Mouse (Mus musculus) heart, embryonic 15.5 days (tissue): ENCODE measurements around the gene Asgr2. TPM values are rescaled to one million over a fixed set of nuclear protein-coding genes. Genes with fewer than 3 reads are reported as not detected.

Experiments used
- ATAC-seq: fragments of 200-750 bp; cut with Nextera tagmentation; replicated peaks from 2 replicates; pipeline ENCODE4 v1.8.0; 2017; ENCODE audit warnings: low read depth, moderate TSS enrichment; ENCODE audit not compliant: insufficient number of reproducible peaks, insufficient read depth, low FRiP score
- H3K27ac ChIP-seq: fragments of 300-500 bp; sonication (generic); 2 replicates; pipeline ENCODE4 v1.5.1; 2015; ENCODE audit warnings: mild to moderate bottlenecking, inconsistent platforms
- H3K27me3 ChIP-seq: fragments of 300-500 bp; sonication (generic); 2 replicates; pipeline ENCODE4 v1.6.1; 2015; ENCODE audit warnings: inconsistent platforms
- H3K36me3 ChIP-seq: fragments of 300-500 bp; sonication (generic); 2 replicates; pipeline ENCODE4 v1.6.1; 2015; ENCODE audit warnings: mild to moderate bottlenecking, inconsistent platforms
- H3K4me1 ChIP-seq: fragments of 300-500 bp; sonication (generic); replicated peaks from 2 replicates; pipeline ENCODE4 v1.6.1; 2015; ENCODE audit warnings: inconsistent platforms
- H3K4me2 ChIP-seq: fragments of 300-500 bp; sonication (generic); 2 replicates; pipeline ENCODE4 v1.6.1; 2015; ENCODE audit warnings: inconsistent platforms, mild to moderate bottlenecking, moderate library complexity
- H3K4me3 ChIP-seq: fragments of 300-500 bp; sonication (generic); 2 replicates; pipeline ENCODE4 v1.5.1; 2015; ENCODE audit warnings: mild to moderate bottlenecking, inconsistent platforms
- H3K9ac ChIP-seq: fragments of 300-500 bp; sonication (generic); 2 replicates; pipeline ENCODE4 v1.6.1; 2015; ENCODE audit warnings: mild to moderate bottlenecking, inconsistent platforms
- H3K9me3 ChIP-seq: fragments of 300-500 bp; sonication (generic); replicated peaks from 2 replicates; pipeline ENCODE4 v1.6.1; 2016; ENCODE audit warnings: inconsistent platforms
- WGBS: fragments of 180-500 bp; shearing (Covaris S2); methylation state at CpG from one replicate; pipeline ENCODE4 v1.1.7; 2015; ENCODE audit warnings: mixed read lengths; 5-methylcytosine and 5-hydroxymethylcytosine counted together
- polyA plus RNA-seq: library from polyadenylated mRNA; unstranded; fragments of >200 nt; fragmentation: Nextera tagmentation; extraction: Ambion mirVana; gene quantifications from 2 replicates; pipeline ENCODE4 v1.2.1, GENCODE M21; 2015

Asgr2 gene
- polyA plus RNA-seq, 1 experiment from 2014 or later = not detected

DNA sequence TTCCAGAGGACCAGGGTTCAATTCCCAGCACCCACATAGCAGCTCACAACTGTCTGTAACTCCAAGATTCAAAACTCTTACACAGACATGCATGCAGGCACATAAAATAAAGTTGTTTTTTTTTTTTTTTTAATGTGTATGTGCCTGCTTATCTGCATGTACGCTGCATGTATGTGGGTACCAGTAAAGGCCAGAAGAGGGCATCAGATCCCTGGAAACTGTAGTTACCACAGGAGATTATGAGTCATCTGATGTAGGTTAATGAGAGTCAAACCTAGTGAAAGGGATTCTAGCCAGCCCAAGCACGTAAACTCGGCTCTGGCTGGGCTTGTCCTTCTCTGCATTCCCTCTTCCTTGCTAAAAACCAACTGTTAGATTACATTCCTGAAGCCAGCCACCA, 58.6 kb downstream of the Asgr2 start:
- 56% methylated on average over 3 of the region's 3 CpGs for WGBS
- no peak overlapping the region for H3K27ac ChIP-seq
- no peaks in the 10 kb centered on the region for H3K4me1 ChIP-seq
- no peak overlapping the region for H3K9ac ChIP-seq
- no peaks in the 10 kb centered on the region for H3K27me3 ChIP-seq
- H3K36me3 ChIP-seq = no peaks in the 10 kb centered on the region
- ATAC-seq = no peak
- H3K9me3 ChIP-seq = no peaks in the 10 kb centered on the region
- H3K4me2 ChIP-seq = no peak overlapping the region
- no peak overlapping the region for H3K4me3 ChIP-seq

Other genes with a start within 250 kb of the Asgr2 start
- 68.5 and 81.4 TPM in 2 replicates for gene Plscr3, start 246.3 kb upstream of the Asgr2 start, polyA plus RNA-seq
- 0.31 and 0.80 TPM in 2 replicates for gene Tnk1, start 233.9 kb upstream of the Asgr2 start, polyA plus RNA-seq
- gene Tmem95, start 214.6 kb upstream of the Asgr2 start, polyA plus RNA-seq = not detected in 2 replicates
- 3.3 and 5.7 TPM in 2 replicates for gene Kctd11, start 211.2 kb upstream of the Asgr2 start, polyA plus RNA-seq
- 4.5 and 14.8 TPM in 2 replicates for gene Acap1, start 197.1 kb upstream of the Asgr2 start, polyA plus RNA-seq
- gene 2810408A11Rik, start 191.7 kb upstream of the Asgr2 start, polyA plus RNA-seq = 3.7 and 5.8 TPM in 2 replicates
- 5.2 and 7.0 TPM in 2 replicates for gene Neurl4, start 191.6 kb upstream of the Asgr2 start, polyA plus RNA-seq
- 44.8 and 54.9 TPM in 2 replicates for gene Gps2, start 178.8 kb upstream of the Asgr2 start, polyA plus RNA-seq
- gene Eif5a, start 170.7 kb upstream of the Asgr2 start, polyA plus RNA-seq = 975 and 1,130 TPM in 2 replicates
- gene Ybx2, start 156.8 kb upstream of the Asgr2 start, polyA plus RNA-seq = 5.5 and 5.7 TPM in 2 replicates
- 42.0 and 42.6 TPM in 2 replicates for gene Slc2a4, start 144.5 kb upstream of the Asgr2 start, polyA plus RNA-seq
- 3.8 and 13.9 TPM in 2 replicates for gene Cldn7, start 127.9 kb upstream of the Asgr2 start, polyA plus RNA-seq
- gene Ctdnep1, start 111.5 kb upstream of the Asgr2 start, polyA plus RNA-seq = 19.9 and 21.6 TPM in 2 replicates
- 97.8 and 99.6 TPM in 2 replicates for gene Elp5, start 110.1 kb upstream of the Asgr2 start, polyA plus RNA-seq
- gene Gabarap, start 101.5 kb upstream of the Asgr2 start, polyA plus RNA-seq = 402 and 455 TPM in 2 replicates
- 38.4 and 42.4 TPM in 2 replicates for gene Phf23, start 96.9 kb upstream of the Asgr2 start, polyA plus RNA-seq
- gene Dvl2, start 92.0 kb upstream of the Asgr2 start, polyA plus RNA-seq = 17.4 and 24.8 TPM in 2 replicates
- 200 and 235 TPM in 2 replicates for gene Acadvl, start 77.2 kb upstream of the Asgr2 start, polyA plus RNA-seq
- gene Dlg4, start 75.7 kb upstream of the Asgr2 start, polyA plus RNA-seq = 4.8 and 5.1 TPM in 2 replicates
- gene Asgr1, start 38.6 kb upstream of the Asgr2 start, polyA plus RNA-seq = 0.29 TPM in 1 of 2 replicates, not detected in the other
- 0.40 and 0.82 TPM in 2 replicates for gene Mgl2, start 37.7 kb downstream of the Asgr2 start, polyA plus RNA-seq
- gene Clec10a, start 63.6 kb downstream of the Asgr2 start, polyA plus RNA-seq = 0.40 and 0.67 TPM in 2 replicates
- gene Slc16a11, start 120.1 kb downstream of the Asgr2 start, polyA plus RNA-seq = 0.54 and 0.65 TPM in 2 replicates
- gene Slc16a13, start 128.4 kb downstream of the Asgr2 start, polyA plus RNA-seq = 4.5 and 5.2 TPM in 2 replicates
- gene Bcl6b, start 137.2 kb downstream of the Asgr2 start, polyA plus RNA-seq = 18.1 and 19.8 TPM in 2 replicates
- 107 and 113 TPM in 2 replicates for gene 0610010K14Rik, start 145.3 kb downstream of the Asgr2 start, polyA plus RNA-seq
- gene Gm21988, start 147.2 kb downstream of the Asgr2 start, polyA plus RNA-seq = 7.3 and 10.3 TPM in 2 replicates
- 198 and 215 TPM in 2 replicates for gene Rnasek, start 147.2 kb downstream of the Asgr2 start, polyA plus RNA-seq
- 4.1 TPM in 2 replicates for gene Alox12, start 162.7 kb downstream of the Asgr2 start, polyA plus RNA-seq
- gene Alox12e, start 230.0 kb downstream of the Asgr2 start, polyA plus RNA-seq = 0.45 and 2.8 TPM in 2 replicates